Mouse (Mus musculus) layer of hippocampus, adult 18-20 months (tissue): ENCODE measurements at regions not wholly inside any gene's neighbourhood (a gene's known extent, or its start where the extent isn't known, plus 50 kb on each side); places are given as distances from the start of the nearest gene placed in this dataset.
"Not testable (repeated sequence)": the region's sequence is repeated elsewhere in the genome, so short reads cannot be mapped to it uniquely, and the experiment has no call there.

Experiments used
- DNase-seq, 2 experiments: peaks; one replicate each; pipeline ENCODE4 v3.0.0; 2022; ENCODE audit warnings: low spot score in 2 of 2
- microRNA-seq, 2 experiments: library from miRNA; unstranded; fragments of <30 nt; microRNA quantifications; one replicate each; pipeline ENCODE4 v1.2.0; 2021

DNA sequence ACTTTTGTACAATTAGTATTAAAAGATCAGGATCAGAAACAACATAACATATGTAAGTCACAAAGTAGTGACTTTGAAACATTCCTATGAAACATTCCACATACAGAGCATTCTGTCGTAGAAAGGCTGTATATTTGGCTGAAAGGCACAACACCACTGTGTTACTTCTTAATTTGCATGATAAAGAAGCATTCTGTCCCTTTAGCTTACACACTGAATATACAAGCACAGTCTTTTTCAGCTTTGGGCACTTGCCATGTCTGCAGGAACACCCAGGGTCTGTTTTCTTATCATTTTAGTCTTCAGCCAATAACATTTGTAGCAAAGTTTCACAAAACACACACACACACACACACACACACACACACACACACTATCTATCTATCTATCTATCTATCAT lies 82.2 kb upstream of the Klhl1 start:
- not testable (repeated sequence) for DNase-seq

- no peak for DNase-seq
Measured at GRCm38 (mm10) chr14:96592051-96592450, 73.1 kb upstream of the Klhl1 start.

Small RNA genes lying in the stretch of these regions (microRNA-seq; reads per million reads assigned to microRNA genes)
- 0 reads per million in 2 experiments for gene Gm27441
